Mouse (Mus musculus): Measurements from ENCODE around the gene Inhbe. TPM values are rescaled to one million over a fixed set of nuclear protein-coding genes. Genes with fewer than 3 reads are reported as not detected.
A peak's percentile ranks its signal among the peaks of the same experiment; 100 is the strongest.

Inhbe gene
- total RNA-seq, 1 experiment, result 0.22 TPM

DNA sequence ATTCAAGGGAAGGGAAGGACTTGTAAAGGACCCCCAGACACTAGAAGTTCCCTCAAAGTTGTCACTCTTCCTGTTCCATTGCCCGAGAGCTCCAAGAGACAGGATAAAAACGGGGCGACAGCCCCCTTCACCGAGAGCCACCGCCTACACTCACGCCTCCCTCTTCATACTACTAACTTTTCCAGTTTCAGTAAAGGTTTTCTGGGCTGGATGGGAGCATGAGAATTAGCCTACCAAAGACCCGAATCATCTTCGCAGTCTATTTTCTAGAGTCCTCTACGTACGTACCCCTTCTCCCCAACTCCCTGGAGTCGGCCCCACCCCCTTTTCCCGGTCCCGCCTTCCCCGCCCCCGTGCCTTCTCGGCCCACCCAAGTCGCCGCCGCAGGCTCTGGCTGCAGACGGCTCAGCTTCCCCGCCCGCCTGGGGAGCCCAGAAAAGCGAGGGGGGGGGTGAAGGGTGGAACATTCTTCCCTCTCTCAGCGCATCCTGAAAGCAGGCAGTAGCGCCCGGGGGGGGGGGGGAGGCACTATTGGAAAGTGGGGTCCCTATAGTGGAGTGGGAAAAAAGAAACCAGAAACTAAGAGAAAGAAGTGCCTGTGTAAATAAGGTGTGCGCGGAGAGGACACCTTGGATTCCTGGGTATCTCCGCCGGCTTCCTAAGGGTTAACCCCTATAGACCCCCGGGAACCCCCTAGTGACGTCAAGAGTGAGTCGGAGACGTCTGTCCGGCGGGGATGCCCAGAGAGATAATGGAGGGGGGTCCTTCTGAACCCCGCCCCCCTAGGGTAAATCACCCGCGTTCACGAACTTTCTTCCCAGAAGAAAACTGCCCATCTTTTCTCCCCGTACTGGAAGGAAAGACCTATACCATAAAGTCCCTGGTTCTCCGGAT, 14.3 kb downstream of the Inhbe start:
- peak overlapping the region; percentile 71 to 89 for H3K4me3 ChIP-seq (ENCODE audit: insufficient read depth in 1 of 2, low read depth in 1 of 2, low read length in 2 of 2, poor library complexity in 1 of 2, severe bottlenecking in 1 of 2)
- in situ Hi-C loops (cut with MboI; ENCODE audit: low sequenced_read_pairs in 2 of 2, unreplicated experiment in 2 of 2), result no loop called here
- TF ChIP-seq ZNF384 (IDR thresholded peaks at IDR 0.05; ENCODE audit: low read depth, low read length), result no peak
- TF ChIP-seq MAFK (IDR thresholded peaks at IDR 0.05; ENCODE audit: insufficient read depth, low read depth, low read length), result no peak
- TF ChIP-seq ZC3H11A (IDR thresholded peaks at IDR 0.05; ENCODE audit: borderline replicate concordance, low read depth, low read length), result no peak
- TF ChIP-seq CHD2 (IDR thresholded peaks at IDR 0.05; ENCODE audit: low read depth, low read length), result no peak
- no peak; the same call in 1 of the 2 replicates for TF ChIP-seq HCFC1 (IDR thresholded peaks at IDR 0.05; ENCODE audit: borderline replicate concordance, insufficient read depth, low read length)
- H3K4me1 ChIP-seq (ENCODE audit: control insufficient read depth in 2 of 2, insufficient read depth in 2 of 2, low read length in 2 of 2, poor library complexity in 1 of 2), result peaks cover 13 to 22% of the 10 kb centered on the region in 2 experiments
- H3K36me3 ChIP-seq (ENCODE audit: control insufficient read depth, insufficient read depth, low read length, poor library complexity, severe bottlenecking), result peaks cover 11% of the 10 kb centered on the region
- H3K9ac ChIP-seq (ENCODE audit: insufficient read depth, low read depth, low read length, poor library complexity, severe bottlenecking), result peak overlapping the region; percentile 83
- no peak for DNase-seq (ENCODE audit: low read depth, low spot score)
- peak overlapping the region; percentile 95 for H3K27ac ChIP-seq (ENCODE audit: insufficient read depth, low read depth, low read length, poor library complexity, severe bottlenecking)
- no peaks in the 10 kb centered on the region for H3K9me3 ChIP-seq (ENCODE audit: control insufficient read depth, insufficient read depth, low read depth, low read length)

DNA sequence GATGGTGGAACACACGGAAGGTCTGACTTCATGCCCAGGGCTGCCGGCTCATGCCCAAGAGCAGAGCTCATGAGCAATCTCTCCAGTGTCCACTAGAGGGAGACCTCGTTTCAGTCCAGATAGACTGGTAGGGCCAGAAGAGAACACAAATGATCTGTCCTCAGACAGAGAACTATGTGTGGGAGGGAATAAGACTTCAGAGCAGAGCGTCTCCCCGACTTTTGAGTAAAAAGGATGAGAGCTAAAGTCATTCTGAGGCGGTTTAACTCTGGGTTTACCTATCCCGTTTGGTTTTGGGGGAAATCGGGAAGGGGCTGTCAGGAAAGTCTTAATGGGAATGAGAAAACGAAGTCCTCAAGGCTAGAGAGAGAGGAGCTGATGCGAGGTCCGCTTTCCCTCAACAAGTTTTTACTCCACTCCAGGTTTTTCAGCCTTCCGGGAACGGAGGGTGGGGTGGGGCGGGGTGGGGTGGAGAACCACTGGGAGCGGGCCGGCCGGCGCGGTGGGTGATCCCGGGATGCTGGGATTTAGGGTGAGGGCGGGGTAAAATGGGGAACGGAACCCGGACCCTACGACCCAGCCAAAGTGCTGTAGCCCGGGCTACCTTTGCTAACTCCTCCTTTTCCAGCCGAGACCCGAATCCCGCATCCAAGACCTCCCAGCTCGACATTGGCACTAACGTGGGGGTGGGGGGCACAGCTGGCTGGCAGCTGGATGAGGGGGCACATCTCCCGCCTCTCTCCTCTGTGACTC, 15.1 kb downstream of the Inhbe start:
- H3K27ac ChIP-seq (ENCODE audit: insufficient read depth, low read depth, low read length, poor library complexity, severe bottlenecking), result peak overlapping the region; percentile 95
- TF ChIP-seq ZC3H11A (IDR thresholded peaks at IDR 0.05; ENCODE audit: borderline replicate concordance, low read depth, low read length) (0 out of 2 replicates have a peak, but pooled peaks have one; percentile 7), ZNF384 (IDR thresholded peaks at IDR 0.05; ENCODE audit: low read depth, low read length) (no peak)
- no peaks in the 10 kb centered on the region for H3K9me3 ChIP-seq (ENCODE audit: control insufficient read depth, insufficient read depth, low read depth, low read length)
- H3K36me3 ChIP-seq (ENCODE audit: control insufficient read depth, insufficient read depth, low read length, poor library complexity, severe bottlenecking), result peaks cover 12% of the 10 kb centered on the region
- H3K9ac ChIP-seq (ENCODE audit: insufficient read depth, low read depth, low read length, poor library complexity, severe bottlenecking), result peak overlapping the region; percentile 83
- peak overlapping the region; percentile 71 to 89 for H3K4me3 ChIP-seq (ENCODE audit: insufficient read depth in 1 of 2, low read depth in 1 of 2, low read length in 2 of 2, poor library complexity in 1 of 2, severe bottlenecking in 1 of 2)
- H3K4me1 ChIP-seq (ENCODE audit: control insufficient read depth in 2 of 2, insufficient read depth in 2 of 2, low read length in 2 of 2, poor library complexity in 1 of 2), result peaks cover 13 to 24% of the 10 kb centered on the region in 2 experiments
- peak; percentile 93 for DNase-seq (ENCODE audit: low read depth, low spot score)
- in situ Hi-C loops (cut with MboI; ENCODE audit: low sequenced_read_pairs in 2 of 2, unreplicated experiment in 2 of 2), result no loop called here

DNA sequence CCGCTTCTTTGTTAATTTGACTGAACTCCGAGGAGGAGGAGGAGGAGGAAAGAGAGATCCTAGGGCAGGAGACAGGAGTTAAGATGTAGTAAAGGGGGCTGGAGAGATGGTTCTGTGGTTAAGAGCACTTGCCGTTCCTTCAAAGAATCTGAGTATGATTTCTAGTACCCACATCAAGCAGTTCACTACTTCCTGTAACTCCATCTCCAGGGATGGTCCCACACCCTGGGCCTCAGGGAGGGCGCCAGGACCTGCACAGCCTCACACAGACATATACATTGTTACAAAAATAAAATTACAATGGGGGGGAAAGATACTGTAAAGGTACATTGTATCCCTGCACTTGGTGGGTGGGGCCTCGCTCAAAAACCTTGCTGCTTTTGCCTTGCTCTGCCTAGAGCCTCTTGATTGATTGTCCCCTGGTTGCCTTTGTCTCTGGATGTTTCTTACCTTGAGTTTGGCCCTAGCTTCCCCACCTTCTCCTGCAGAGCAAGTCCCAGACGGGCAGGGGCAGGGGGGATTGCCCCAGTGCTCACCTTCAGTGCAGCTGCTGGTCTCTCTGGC, 16.6 kb downstream of the Inhbe start:
- no peaks in the 10 kb centered on the region for H3K9me3 ChIP-seq (ENCODE audit: control insufficient read depth, insufficient read depth, low read depth, low read length)
- H3K9ac ChIP-seq (ENCODE audit: insufficient read depth, low read depth, low read length, poor library complexity, severe bottlenecking), result peak overlapping the region; percentile 56; the same call in 1 of the 2 replicates
- TF ChIP-seq ZC3H11A (IDR thresholded peaks at IDR 0.05; ENCODE audit: borderline replicate concordance, low read depth, low read length) (no peak), ZNF384 (IDR thresholded peaks at IDR 0.05; ENCODE audit: low read depth, low read length) (no peak), CHD2 (IDR thresholded peaks at IDR 0.05; ENCODE audit: low read depth, low read length) (no peak), MAFK (IDR thresholded peaks at IDR 0.05; ENCODE audit: insufficient read depth, low read depth, low read length) (no peak), HCFC1 (IDR thresholded peaks at IDR 0.05; ENCODE audit: borderline replicate concordance, insufficient read depth, low read length) (no peak)
- peak overlapping the region; percentile 76; the same call in 1 of the 2 replicates for H3K27ac ChIP-seq (ENCODE audit: insufficient read depth, low read depth, low read length, poor library complexity, severe bottlenecking)
- H3K4me3 ChIP-seq (ENCODE audit: insufficient read depth in 1 of 2, low read depth in 1 of 2, low read length in 2 of 2, poor library complexity in 1 of 2, severe bottlenecking in 1 of 2), result peak overlapping the region in 1 of 2 experiments; percentile 39; a peak in 1 of 4 replicates
- no peak for DNase-seq (ENCODE audit: low read depth, low spot score)
- in situ Hi-C loops (cut with MboI; ENCODE audit: low sequenced_read_pairs in 2 of 2, unreplicated experiment in 2 of 2), result no loop called here
- H3K36me3 ChIP-seq (ENCODE audit: control insufficient read depth, insufficient read depth, low read length, poor library complexity, severe bottlenecking), result peaks cover 21% of the 10 kb centered on the region
- peaks cover 13 to 28% of the 10 kb centered on the region in 2 experiments for H3K4me1 ChIP-seq (ENCODE audit: control insufficient read depth in 2 of 2, insufficient read depth in 2 of 2, low read length in 2 of 2, poor library complexity in 1 of 2)

DNA sequence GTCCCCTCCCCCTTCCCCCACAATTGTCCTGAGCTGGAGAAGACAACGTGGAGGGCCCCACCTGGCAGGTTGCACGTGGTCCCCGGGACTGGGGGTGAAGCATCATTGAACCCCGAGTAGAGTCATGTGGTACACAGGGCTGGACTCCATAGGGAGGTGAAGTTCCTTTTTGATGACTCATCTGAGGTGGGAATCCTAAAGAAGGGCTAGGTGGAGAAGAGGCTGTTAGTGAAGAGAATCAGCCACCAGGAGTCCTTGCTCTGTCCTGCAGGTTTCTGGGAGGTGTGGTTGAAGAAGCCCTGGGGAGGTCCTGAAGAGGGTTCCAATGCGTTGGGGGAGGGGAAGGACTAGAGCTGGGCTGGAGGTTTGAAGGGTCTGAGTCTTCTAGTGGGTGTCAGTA, 17.3 kb downstream of the Inhbe start:
- DNase-seq (ENCODE audit: low read depth, low spot score), result no peak
- Histone ChIP-seq H3K36me3 (ENCODE audit: control insufficient read depth, insufficient read depth, low read length, poor library complexity, severe bottlenecking) (peaks cover 25% of the 10 kb centered on the region), H3K9me3 (ENCODE audit: control insufficient read depth, insufficient read depth, low read depth, low read length) (no peaks in the 10 kb centered on the region), H3K4me3 (ENCODE audit: insufficient read depth in 1 of 2, low read depth in 1 of 2, low read length in 2 of 2, poor library complexity in 1 of 2, severe bottlenecking in 1 of 2) (peak overlapping the region in 1 of 2 experiments; percentile 39; a peak in 2 of 4 replicates), H3K27ac (ENCODE audit: insufficient read depth, low read depth, low read length, poor library complexity, severe bottlenecking) (peak overlapping the region; percentile 76), H3K9ac (ENCODE audit: insufficient read depth, low read depth, low read length, poor library complexity, severe bottlenecking) (peak overlapping the region; percentile 56; the same call in 1 of the 2 replicates), H3K4me1 (ENCODE audit: control insufficient read depth in 2 of 2, insufficient read depth in 2 of 2, low read length in 2 of 2, poor library complexity in 1 of 2) (peaks cover 13 to 29% of the 10 kb centered on the region in 2 experiments)
- in situ Hi-C loops (cut with MboI; ENCODE audit: low sequenced_read_pairs in 2 of 2, unreplicated experiment in 2 of 2), result no loop called here
- no peak for TF ChIP-seq ZC3H11A (IDR thresholded peaks at IDR 0.05; ENCODE audit: borderline replicate concordance, low read depth, low read length)
- TF ChIP-seq CHD2 (IDR thresholded peaks at IDR 0.05; ENCODE audit: low read depth, low read length), result 0 out of 2 replicates have a peak, but pooled peaks have one; percentile 20
- peak; percentile 51; the same call in 1 of the 2 replicates for TF ChIP-seq MAFK (IDR thresholded peaks at IDR 0.05; ENCODE audit: insufficient read depth, low read depth, low read length)
